Mouse (Mus musculus) forebrain, embryonic 10.5 days (tissue): ENCODE results near the gene Rasgef1b. TPM values are rescaled to one million over a fixed set of nuclear protein-coding genes. Genes with fewer than 3 reads are reported as not detected.

Experiments
- DNase-seq: peaks from one replicate; pipeline ENCODE4 v3.0.0-alpha.2; 2017; ENCODE audit warnings: low spot score; ENCODE audit errors: extremely low spot score
- H3K27ac ChIP-seq: fragments of 300-500 bp; sonication (generic); 2 replicates; pipeline ENCODE4 v1.5.1; 2016; ENCODE audit warnings: mild to moderate bottlenecking
- H3K27me3 ChIP-seq: fragments of 300-500 bp; sonication (generic); 2 replicates; pipeline ENCODE4 v1.6.1; 2016; ENCODE audit warnings: mild to moderate bottlenecking; ENCODE audit not compliant: poor library complexity, severe bottlenecking
- H3K36me3 ChIP-seq: fragments of 300-500 bp; sonication (generic); replicated peaks from 2 replicates; pipeline ENCODE4 v1.6.1; 2016; ENCODE audit warnings: mild to moderate bottlenecking, moderate library complexity
- H3K4me1 ChIP-seq: fragments of 300-500 bp; sonication (generic); 2 replicates; pipeline ENCODE4 v1.6.1; 2016
- H3K4me3 ChIP-seq: fragments of 300-500 bp; sonication (generic); 2 replicates; pipeline ENCODE4 v1.5.1; 2016; ENCODE audit warnings: mild to moderate bottlenecking, moderate library complexity
- H3K9me3 ChIP-seq: fragments of 300-500 bp; sonication (generic); 2 replicates; pipeline ENCODE4 v1.6.1; 2016; ENCODE audit warnings: mild to moderate bottlenecking, moderate library complexity
- WGBS: fragments of 180-500 bp; shearing (Covaris S2); methylation state at CpG from one replicate; pipeline ENCODE4 v1.1.7; 2016; 5-methylcytosine and 5-hydroxymethylcytosine counted together
- polyA plus RNA-seq: library from polyadenylated mRNA; unstranded; fragments of >200 nt; fragmentation: Nextera tagmentation; extraction: Ambion mirVana; gene quantifications from 2 replicates; pipeline ENCODE4 v1.2.1, GENCODE M21; 2016

Gene Rasgef1b
- polyA plus RNA-seq, 1 experiment from 2014 or later = 9.5 TPM

DNA sequence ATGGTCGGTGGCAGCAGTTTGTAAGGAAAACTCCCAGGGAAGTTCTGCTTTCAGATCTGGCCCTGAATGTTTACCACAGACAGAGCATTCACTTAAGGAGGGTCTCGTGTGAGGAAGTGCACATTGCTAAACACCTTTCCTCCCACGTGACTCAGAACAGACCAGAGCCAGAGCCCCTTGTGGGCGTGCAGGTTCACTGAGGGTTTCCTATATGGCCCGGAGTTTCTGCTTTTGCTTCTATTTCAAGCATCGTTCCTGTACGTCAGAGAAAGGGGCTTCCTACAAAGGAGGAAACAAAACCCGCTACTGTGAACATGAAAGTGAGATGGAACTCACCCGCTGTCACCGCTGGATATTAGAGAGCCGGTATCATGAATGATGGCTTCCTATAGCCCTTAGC lies 392.4 kb downstream of the Rasgef1b start:
- no peak for DNase-seq
- WGBS = 91% methylated on average over 11 of the region's 11 CpGs
- Histone ChIP-seq H3K9me3 (no peaks in the 10 kb centered on the region), H3K27me3 (no peaks in the 10 kb centered on the region), H3K36me3 (no peaks in the 10 kb centered on the region), H3K4me1 (no peaks in the 10 kb centered on the region), H3K4me3 (no peak overlapping the region), H3K27ac (no peak overlapping the region)

DNA sequence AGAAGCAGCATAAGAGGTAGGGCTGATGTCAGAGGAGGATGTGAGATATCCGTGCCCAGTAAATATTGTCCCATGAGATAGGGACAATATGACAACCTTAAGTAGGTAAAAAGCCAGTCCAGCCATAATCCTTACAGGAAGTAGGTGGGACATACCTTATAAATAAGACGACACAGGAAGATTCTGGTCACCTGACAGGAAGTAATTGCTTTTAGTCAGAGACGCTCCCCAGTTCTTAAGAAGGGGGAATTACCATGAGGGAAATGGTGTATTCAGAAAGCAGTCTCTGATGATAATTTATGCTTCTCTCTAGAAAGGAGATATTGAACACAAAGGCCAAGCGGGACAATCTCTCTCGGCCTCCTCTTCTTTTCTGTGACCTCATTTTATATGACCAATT lies 394.8 kb downstream of the Rasgef1b start:
- DNase-seq = no peak
- Histone ChIP-seq H3K9me3 (no peaks in the 10 kb centered on the region), H3K4me3 (no peak overlapping the region), H3K4me1 (no peaks in the 10 kb centered on the region), H3K27me3 (no peaks in the 10 kb centered on the region), H3K36me3 (no peaks in the 10 kb centered on the region), H3K27ac (no peak overlapping the region)
- WGBS = 90% methylated on average over 5 of the region's 5 CpGs

DNA sequence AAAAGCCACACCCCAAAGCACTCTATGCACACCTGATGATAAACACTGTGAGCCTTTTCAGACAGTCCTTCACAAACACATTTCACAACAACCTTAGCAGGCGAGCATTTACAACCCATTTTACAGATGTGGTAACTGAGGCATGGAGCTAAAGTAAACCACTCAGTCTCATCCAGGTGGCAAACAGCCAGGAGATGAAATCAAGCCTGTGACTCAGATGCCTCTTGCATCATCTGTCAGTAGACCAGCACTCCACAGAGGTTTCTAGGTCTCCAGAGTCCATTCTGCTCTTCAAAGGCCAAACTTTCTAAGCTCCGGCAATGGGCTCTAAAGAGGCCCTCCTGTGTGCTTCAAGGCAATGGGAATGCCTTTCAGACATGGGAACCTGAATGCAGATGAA lies 396.8 kb downstream of the Rasgef1b start:
- no peaks in the 10 kb centered on the region for H3K27me3 ChIP-seq
- WGBS = 89% methylated on average over 2 of the region's 2 CpGs
- H3K36me3 ChIP-seq = no peaks in the 10 kb centered on the region
- H3K27ac ChIP-seq = no peak overlapping the region
- H3K4me1 ChIP-seq = no peaks in the 10 kb centered on the region
- DNase-seq = no peak
- no peaks in the 10 kb centered on the region for H3K9me3 ChIP-seq
- H3K4me3 ChIP-seq = no peak overlapping the region

DNA sequence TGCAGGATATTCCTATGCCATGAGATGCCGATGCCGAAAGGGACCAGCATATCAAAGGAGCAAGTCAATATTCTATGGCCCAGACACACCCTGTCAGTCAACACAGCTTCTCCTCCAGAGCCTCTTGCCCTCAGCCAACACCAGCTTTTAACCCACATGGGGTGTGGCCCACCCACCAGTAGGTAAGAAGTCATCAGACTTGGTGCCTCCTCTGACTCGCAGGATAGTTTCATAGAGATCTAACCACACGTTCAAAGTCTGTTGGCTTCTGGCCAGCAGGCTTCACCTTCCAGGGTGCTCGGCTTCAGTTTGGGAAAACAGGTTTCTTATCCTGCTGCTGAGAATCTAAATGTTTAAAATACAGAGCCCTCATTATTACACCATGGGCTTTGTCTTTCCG lies 399.8 kb downstream of the Rasgef1b start:
- Histone ChIP-seq H3K4me3 (no peak overlapping the region), H3K27me3 (no peaks in the 10 kb centered on the region), H3K36me3 (no peaks in the 10 kb centered on the region), H3K4me1 (no peaks in the 10 kb centered on the region), H3K27ac (no peak overlapping the region), H3K9me3 (no peaks in the 10 kb centered on the region)
- 92% methylated on average over 6 of the region's 6 CpGs for WGBS
- no peak for DNase-seq

DNA sequence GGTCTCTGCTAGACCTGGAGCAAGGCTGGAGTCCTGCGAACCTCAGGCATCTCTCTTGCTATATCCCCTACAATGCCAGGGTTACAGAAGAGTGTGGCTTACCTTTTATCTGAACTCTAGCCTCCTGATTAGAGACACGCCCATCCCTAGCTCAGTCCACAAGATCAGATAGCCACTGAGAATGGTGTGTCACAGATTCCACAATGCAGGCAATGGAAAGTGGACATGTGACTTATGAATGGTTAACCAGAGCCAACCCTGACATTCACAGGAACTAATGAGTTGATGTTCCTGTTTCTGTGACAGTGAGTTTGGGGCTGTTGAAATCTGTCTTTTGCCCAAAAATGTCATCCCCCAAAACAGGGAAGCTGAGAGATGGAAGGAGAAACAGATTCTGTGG lies 401.8 kb downstream of the Rasgef1b start:
- H3K4me1 ChIP-seq = no peaks in the 10 kb centered on the region
- no peaks in the 10 kb centered on the region for H3K27me3 ChIP-seq
- DNase-seq = no peak
- H3K27ac ChIP-seq = no peak overlapping the region
- H3K4me3 ChIP-seq = no peak overlapping the region
- no peaks in the 10 kb centered on the region for H3K9me3 ChIP-seq
- no peaks in the 10 kb centered on the region for H3K36me3 ChIP-seq
- WGBS = 83% methylated on average over 2 of the region's 2 CpGs

DNA sequence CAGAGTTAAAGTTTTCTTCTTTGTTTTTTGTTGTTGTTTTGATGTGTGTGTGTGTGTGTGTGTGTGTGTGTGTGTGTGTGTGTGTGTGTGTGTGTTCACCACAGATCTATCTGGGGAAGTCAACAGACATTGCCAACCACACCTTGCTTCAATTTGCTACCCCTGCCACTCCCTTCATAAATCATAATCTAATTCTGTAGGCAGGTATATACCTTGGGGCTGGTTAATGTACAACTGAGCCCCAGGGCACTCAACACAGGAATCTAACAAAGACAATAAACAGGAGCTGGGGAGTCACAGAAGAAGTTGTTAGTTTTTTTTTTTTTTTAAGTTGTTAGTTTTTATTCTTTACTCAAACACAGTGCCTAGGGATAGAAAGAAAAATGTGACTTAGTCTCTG lies 403.6 kb downstream of the Rasgef1b start:
- Histone ChIP-seq H3K36me3 (no peaks in the 10 kb centered on the region), H3K9me3 (no peaks in the 10 kb centered on the region), H3K27ac (no peak overlapping the region), H3K27me3 (no peaks in the 10 kb centered on the region), H3K4me1 (no peaks in the 10 kb centered on the region), H3K4me3 (no peak overlapping the region)
- DNase-seq = no peak

DNA sequence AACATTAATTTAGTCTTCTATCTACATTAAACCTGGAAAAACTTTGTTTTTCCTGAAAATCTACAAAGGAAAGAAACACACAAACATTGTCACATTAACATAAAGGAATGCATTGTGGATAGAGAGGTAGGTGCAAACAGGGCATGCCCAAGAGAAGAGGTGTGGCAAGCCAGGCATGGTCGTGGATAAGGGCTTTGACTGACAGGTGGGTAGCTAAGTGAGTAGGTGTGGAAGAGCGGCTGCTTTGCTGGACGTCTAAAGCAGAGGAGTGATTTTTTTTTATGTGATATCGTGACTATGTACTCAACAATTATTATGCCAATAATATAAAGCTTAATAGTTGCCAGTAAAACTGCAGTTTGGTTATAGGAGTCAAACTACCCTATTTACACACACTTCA lies 408.1 kb downstream of the Rasgef1b start:
- no peaks in the 10 kb centered on the region for H3K27me3 ChIP-seq
- 83% methylated on average over 4 of the region's 4 CpGs for WGBS
- H3K4me3 ChIP-seq = no peak overlapping the region
- H3K27ac ChIP-seq = no peak overlapping the region
- H3K4me1 ChIP-seq = no peaks in the 10 kb centered on the region
- DNase-seq = no peak
- no peaks in the 10 kb centered on the region for H3K36me3 ChIP-seq
- no peaks in the 10 kb centered on the region for H3K9me3 ChIP-seq

DNA sequence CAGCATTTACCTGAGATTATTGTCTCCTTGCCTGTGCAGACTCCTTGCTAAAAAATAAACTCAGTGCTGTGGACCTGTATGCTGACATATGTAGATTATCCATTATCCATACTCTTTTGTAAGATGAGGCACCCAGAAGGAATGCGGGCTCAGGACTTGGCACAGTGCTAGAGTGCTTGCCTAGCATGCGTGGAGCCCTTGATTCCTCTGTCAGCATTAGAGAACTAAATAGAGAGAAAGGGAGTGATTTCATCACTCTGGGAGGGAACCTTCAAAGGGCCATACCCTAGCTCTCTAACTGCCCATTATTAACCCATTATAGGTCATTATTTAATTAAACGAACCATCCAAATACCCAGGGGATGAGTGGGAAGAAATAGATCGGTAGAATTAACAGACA lies 430.9 kb downstream of the Rasgef1b start:
- WGBS = 66% methylated on average over 4 of the region's 4 CpGs
- H3K4me3 ChIP-seq = no peak overlapping the region
- no peak overlapping the region for H3K27ac ChIP-seq
- DNase-seq = peak; percentile 11
- no peaks in the 10 kb centered on the region for H3K9me3 ChIP-seq
- H3K4me1 ChIP-seq = peaks cover 6% of the 10 kb centered on the region; the same call in 1 of the 2 replicates
- H3K36me3 ChIP-seq = no peaks in the 10 kb centered on the region
- H3K27me3 ChIP-seq = no peaks in the 10 kb centered on the region

DNA sequence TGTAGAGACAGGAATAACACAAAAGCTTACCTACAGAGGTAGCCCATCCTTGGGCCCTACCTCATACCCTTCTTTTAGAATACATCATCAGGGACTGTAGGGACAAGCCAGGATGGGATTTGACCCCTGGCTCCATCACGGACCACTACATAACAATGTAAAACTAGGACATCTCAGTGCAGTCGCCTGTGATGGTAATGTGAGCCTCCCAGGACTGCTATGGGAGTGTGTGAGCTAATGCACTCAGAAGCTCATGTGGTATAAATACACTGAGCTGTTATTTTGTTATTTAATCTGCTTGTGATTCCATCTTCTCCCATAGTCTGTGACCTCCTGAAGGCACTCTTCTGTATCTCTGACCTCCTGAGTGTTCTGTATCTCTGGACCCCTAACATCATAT lies 432.5 kb downstream of the Rasgef1b start:
- H3K9me3 ChIP-seq = no peaks in the 10 kb centered on the region
- H3K27me3 ChIP-seq = no peaks in the 10 kb centered on the region
- no peak for DNase-seq
- 72% methylated on average over 2 of the region's 2 CpGs for WGBS
- no peak overlapping the region for H3K27ac ChIP-seq
- H3K36me3 ChIP-seq = no peaks in the 10 kb centered on the region
- peaks cover 6% of the 10 kb centered on the region; the same call in 1 of the 2 replicates for H3K4me1 ChIP-seq
- H3K4me3 ChIP-seq = no peak overlapping the region

DNA sequence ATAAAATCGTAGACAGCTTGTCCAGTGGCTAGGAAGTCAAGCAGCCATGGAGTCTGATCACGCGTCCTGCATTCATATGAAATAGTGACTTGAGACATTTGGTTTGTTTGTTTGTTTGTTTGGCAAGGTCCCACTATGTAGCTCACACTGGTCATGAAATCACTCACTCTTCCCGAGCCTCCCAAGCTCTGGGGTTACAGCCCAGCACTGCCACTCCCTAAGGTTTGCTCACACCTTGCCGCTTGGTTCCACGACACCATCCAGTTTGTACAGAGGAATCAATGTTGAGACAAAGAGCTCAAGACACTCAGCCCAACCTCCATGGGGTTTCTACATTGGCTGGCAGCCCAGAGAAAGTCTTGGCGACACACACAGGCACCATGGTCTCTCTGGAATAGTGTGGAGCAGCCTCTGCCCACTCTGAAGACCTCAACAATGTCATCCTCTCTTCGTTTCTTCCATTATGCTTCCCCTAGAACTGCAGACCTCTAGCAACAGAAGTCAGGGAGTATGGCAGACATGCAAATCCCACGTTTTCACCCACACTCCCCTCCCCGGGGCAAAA lies 436.5 kb downstream of the Rasgef1b start:
- H3K27ac ChIP-seq = no peak overlapping the region
- H3K4me3 ChIP-seq = no peak overlapping the region
- 87% methylated on average over 10 of the region's 10 CpGs for WGBS
- DNase-seq = no peak
- H3K9me3 ChIP-seq = no peaks in the 10 kb centered on the region
- H3K27me3 ChIP-seq = no peaks in the 10 kb centered on the region
- H3K36me3 ChIP-seq = no peaks in the 10 kb centered on the region
- peaks cover 6% of the 10 kb centered on the region; the same call in 1 of the 2 replicates for H3K4me1 ChIP-seq

DNA sequence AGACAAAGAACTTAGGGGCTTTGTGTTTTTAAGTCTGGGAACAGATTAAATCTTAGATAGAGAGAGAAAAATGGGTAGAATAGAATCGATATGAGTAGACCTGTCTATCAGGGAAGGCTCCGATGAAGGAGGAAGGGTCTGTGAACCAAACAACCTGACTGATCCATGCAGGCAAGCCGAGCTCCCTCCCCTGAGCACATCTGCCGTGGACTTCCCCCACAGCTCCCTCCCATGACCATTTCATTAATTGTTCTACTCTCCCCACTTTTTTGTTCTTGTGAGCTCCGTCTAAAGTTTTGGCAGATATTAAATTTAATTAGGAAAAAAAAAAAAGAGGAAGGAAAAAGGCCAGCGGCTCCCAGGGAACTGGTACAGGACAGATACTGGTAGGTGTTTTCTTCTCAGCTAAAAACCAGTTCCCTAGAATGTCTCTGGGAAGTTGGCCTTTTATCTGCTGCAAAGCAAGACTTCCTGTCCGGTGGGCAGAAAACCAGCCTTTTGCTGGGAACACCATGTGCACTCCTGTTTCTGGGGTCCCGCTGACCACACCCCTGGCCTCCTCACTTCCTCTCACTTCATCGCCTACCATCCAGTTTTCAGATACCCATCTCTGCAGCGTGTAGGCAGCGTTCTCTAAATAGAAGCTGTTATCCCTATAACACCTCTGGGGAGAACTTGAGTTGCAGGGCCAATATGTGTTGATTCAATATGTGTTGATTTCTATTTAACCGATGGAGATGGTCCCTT lies 437.6 kb downstream of the Rasgef1b start:
- no peak for DNase-seq
- H3K36me3 ChIP-seq = no peaks in the 10 kb centered on the region
- H3K4me3 ChIP-seq = no peak overlapping the region
- H3K9me3 ChIP-seq = no peaks in the 10 kb centered on the region
- peaks cover 6% of the 10 kb centered on the region; the same call in 1 of the 2 replicates for H3K4me1 ChIP-seq
- H3K27ac ChIP-seq = no peak overlapping the region
- 83% methylated on average over 12 of the region's 12 CpGs for WGBS
- no peaks in the 10 kb centered on the region for H3K27me3 ChIP-seq

DNA sequence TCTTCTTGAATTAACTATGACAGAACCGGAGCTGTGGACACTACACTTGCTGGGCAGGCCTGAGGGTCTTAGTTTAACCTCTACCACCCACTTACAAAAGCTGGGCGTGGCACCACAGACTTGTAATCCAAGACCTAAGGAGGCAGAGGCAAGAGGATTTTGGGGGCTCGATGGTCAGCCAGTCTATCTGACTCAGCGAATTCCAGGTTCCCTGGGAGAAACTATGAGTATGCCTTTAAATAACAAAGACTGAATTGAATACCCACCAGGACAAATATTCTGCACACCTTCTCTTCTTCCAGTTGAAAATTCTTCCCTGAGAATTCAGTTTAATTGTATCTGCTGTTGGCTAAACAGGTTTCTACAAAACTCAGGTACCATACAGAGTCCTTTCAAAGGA lies 440.6 kb downstream of the Rasgef1b start:
- Histone ChIP-seq H3K27ac (no peak overlapping the region), H3K27me3 (no peaks in the 10 kb centered on the region), H3K4me3 (no peak overlapping the region), H3K4me1 (no peaks in the 10 kb centered on the region), H3K9me3 (no peaks in the 10 kb centered on the region), H3K36me3 (no peaks in the 10 kb centered on the region)
- 83% methylated on average over 4 of the region's 4 CpGs for WGBS
- no peak for DNase-seq

DNA sequence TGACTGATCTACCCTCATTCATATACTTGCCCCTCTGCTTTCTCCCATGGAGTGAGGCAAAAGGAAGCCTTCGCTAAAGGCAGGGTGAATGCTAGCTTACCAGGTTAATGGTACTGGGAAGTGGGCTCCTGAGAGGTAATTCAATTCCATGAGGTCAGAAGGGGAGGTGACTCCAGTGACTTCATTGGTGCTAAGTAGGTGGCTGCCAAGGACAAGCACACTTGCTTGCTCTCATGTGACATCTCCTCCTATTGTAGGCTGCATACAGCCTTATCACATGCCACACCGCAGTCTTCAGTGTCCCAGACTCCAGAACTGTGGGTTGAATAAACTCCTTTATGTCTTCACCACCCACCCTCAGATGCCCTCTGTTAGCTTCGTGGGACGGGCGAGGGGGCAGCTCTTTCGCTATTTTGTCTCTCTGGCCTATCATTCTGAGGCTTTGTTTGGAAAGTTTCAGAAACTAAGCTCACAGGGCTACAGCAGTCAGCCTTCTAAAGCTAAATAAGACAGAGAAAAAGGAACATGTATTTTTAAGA lies 441.1 kb downstream of the Rasgef1b start:
- no peak overlapping the region for H3K27ac ChIP-seq
- H3K27me3 ChIP-seq = no peaks in the 10 kb centered on the region
- no peaks in the 10 kb centered on the region for H3K36me3 ChIP-seq
- 88% methylated on average over 6 of the region's 6 CpGs for WGBS
- no peak for DNase-seq
- no peaks in the 10 kb centered on the region for H3K4me1 ChIP-seq
- H3K4me3 ChIP-seq = no peak overlapping the region
- H3K9me3 ChIP-seq = no peaks in the 10 kb centered on the region
